Mouse (Mus musculus): ENCODE measurements around the gene Gm45837. TPM values are rescaled to one million over a fixed set of nuclear protein-coding genes. Genes with fewer than 3 reads are reported as not detected.
A peak's percentile ranks its signal among the peaks of the same experiment; 100 is the strongest.

Gm45837 gene
- total RNA-seq, 2 experiments from 2014 or later = not detected

DNA sequence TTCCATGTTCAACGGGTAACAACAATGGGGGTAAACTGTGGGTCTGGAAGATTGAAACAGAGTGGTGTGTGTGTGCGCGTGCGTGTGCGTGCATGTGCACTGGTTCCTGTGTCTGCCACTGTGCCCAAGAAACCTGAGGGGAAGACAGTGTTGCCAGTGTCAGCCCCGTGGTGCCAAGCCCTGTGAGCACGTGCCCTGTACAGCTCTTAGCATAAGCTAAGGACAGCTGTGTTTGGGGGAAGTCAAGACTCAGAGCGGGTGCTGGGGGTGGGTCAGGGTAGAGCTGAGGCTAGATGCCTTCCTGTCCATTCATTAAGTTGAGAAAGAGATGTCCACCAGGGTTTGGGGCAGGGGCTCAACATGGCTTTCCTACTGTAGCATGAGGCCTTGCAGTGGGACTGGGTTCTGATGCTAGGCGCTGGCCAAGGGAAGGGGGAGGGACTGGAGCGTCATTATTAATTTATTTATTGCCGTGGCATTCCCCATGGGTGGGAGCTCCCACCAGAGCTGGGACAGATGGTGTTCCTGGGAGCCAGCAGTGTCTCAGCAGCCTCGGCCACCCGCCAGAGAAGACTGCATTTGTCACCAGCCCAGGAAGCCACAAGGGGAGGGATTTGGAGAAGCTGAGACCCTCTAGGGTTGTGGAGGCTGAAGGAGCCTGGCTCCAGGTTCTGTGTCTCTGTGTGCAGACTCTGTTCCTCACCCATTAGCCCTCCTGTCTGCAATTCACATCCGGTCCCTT, 51.8 kb downstream of the Gm45837 start:
- peak in 1 of 2 experiments; percentile 60 for DNase-seq (ENCODE audit: low spot score in 2 of 2)

DNA sequence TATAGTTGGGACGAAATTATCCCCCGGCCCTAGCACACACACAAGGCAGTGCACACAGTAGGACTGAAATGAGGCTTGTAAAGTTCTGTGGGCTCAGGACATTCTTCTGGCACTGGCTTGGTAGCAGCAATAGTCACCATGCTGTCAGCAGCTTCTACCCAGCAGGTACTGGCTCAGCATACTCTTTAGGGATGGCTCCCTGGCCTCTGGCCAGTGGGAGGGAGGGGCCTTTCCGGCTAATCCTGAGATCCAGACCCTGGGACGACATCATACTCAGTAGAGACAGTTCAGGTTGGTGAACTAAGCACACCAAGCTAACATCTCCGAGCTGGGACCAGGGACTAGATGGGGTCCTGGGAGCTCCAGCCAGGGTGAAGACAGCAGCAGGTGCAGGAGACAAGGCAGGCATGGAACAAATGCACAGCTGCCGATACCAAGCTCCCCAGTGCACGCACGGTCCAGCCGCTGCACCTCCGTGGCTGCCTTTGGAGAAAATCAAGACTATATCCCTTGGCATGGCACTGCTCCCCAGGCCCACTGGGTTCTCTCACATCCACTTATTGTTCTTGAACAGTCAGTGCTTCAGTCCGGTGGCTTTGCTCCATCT, 53.1 kb downstream of the Gm45837 start:
- no peak for DNase-seq (ENCODE audit: low spot score in 2 of 2)

DNA sequence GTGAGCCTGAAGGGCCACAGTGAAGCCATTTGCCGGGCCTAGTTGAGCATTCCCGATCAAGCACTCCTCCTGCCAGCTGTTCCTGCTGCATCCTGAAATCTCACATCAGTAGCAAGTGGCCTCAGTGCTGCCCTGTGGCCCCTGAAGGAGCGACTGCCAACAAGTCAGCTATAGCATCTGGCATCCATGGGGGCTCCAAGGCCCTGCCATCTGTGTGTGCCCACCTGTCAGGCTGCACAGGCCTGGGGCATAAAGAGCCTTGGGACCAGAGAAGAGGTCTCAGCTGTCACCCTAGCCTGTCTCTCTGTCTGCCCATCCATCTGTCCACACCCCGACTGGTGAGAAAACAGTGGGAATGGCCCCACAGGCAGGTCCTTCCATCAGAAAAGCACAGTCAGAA, 54.2 kb downstream of the Gm45837 start:
- no peak for DNase-seq (ENCODE audit: low spot score in 2 of 2)

GRCm38 (mm10) chr7:101465392-101465791, 54.7 kb downstream of the Gm45837 start:
- peak in 1 of 2 experiments; percentile 57 for DNase-seq (ENCODE audit: low spot score in 2 of 2)

- no peak for DNase-seq (ENCODE audit: low spot score in 2 of 2)
Observed at GRCm38 (mm10) chr7:101465850-101466580, 55.3 kb downstream of the Gm45837 start.

GRCm38 (mm10) chr7:101466581-101467081, 55.9 kb downstream of the Gm45837 start:
- no peak for DNase-seq (ENCODE audit: low spot score in 2 of 2)

- DNase-seq (ENCODE audit: low spot score in 2 of 2) = no peak
Observed at GRCm38 (mm10) chr7:101471423-101471822, 60.7 kb downstream of the Gm45837 start.

DNA sequence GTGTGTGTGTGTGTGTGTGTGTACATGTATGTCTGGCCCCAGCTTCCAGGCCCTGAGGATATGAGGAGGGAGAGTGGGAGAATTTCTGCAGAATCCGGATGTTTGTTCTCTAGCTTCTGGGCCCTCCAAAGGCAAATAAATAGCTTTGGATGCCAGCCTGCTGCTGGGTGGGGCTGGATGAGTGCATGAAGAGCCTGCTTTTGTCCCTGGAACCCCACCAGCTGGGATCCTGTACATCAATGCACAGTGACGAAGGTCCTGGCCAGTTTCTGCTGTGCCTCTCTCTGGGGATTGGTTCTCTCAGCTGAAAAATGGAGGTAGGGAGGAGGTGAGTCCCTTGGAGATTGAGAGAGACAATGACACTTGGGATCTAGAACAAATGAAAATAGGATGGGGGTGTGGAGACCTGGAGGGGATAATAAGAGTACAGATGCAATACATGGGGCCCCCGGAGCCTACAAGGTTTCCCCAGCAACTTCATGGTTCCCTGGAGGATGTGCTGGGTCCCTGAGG, 61.3 kb downstream of the Gm45837 start:
- no peak for DNase-seq (ENCODE audit: low spot score in 2 of 2)

- no peak for DNase-seq (ENCODE audit: low spot score in 2 of 2)
Observed at GRCm38 (mm10) chr7:101472598-101473558, 62.2 kb downstream of the Gm45837 start.

DNA sequence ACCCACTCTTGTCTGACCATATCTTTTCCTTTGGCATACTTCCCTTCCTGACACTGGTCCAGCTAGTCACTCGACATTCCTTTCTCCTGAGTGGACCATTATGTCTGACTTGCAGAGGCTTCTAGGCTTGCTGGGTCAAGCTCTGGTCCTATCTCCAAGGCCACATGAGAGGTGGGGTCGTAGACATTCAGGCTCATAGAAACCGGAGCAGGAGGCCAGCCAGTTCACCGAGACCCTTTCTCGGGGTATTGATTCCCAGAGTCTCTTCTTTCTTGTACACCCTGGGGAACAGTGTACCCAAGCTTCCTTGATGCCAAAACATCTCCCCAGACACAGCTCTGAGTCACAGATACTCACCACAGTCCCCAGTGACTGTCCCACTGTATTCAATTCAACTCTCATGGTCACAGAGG, 63.7 kb downstream of the Gm45837 start:
- DNase-seq (ENCODE audit: low spot score in 2 of 2) = no peak

DNA sequence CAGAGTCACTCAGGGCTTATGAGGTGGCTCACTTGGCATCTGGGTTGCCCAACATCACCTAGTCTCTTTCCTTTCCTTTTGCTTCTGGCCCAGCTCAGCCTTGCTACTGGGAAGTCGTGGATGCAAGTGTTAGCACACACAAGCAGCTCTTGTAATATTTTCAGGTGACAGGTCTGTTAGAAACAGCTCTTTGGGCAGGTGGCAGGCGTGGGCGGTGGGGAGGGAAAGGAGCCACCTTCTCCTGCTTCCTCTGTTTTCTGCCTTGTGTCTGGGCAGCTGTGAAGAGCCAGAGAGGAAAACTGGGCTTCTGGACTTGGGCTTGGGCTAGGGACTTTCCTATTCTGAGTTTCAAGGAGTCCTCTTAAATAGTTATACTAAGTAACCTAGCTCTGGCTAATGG, 65.3 kb downstream of the Gm45837 start:
- no peak for DNase-seq (ENCODE audit: low spot score in 2 of 2)

DNA sequence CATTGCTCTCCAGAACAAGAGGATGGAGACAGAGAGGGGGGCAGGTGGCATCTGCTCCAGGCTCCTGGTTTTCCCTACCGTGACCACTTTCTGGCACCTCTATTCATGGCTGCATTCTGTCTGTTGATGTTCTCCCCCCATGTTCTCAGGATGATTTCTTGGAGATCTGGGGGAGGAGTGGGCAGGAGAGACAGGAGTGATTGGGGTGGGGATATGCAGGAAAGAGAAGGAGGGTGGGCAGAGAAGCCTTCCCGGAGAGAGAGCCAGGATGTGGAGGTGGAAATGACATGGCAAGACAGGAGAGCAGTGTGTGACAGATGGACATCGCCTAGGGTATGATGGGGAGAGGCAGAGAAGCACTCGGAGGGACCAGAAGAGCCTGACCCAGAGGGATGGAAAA, 65.8 kb downstream of the Gm45837 start:
- no peak for DNase-seq (ENCODE audit: low spot score in 2 of 2)

- no peak for DNase-seq (ENCODE audit: low spot score in 2 of 2)
Observed at GRCm38 (mm10) chr7:101477200-101477599, 66.5 kb downstream of the Gm45837 start.

GRCm38 (mm10) chr7:101478099-101478498, 67.4 kb downstream of the Gm45837 start:
- DNase-seq (ENCODE audit: low spot score in 2 of 2) = no peak

GRCm38 (mm10) chr7:101479841-101480240, 69.2 kb downstream of the Gm45837 start:
- no peak for DNase-seq (ENCODE audit: low spot score in 2 of 2)

GRCm38 (mm10) chr7:101480671-101481070, 70.0 kb downstream of the Gm45837 start:
- no peak for DNase-seq (ENCODE audit: low spot score in 2 of 2)

- no peak for DNase-seq (ENCODE audit: low spot score in 2 of 2)
Observed at GRCm38 (mm10) chr7:101481872-101482498, 71.3 kb downstream of the Gm45837 start.

GRCm38 (mm10) chr7:101482499-101483081, 71.9 kb downstream of the Gm45837 start:
- no peak for DNase-seq (ENCODE audit: low spot score in 2 of 2)

DNA sequence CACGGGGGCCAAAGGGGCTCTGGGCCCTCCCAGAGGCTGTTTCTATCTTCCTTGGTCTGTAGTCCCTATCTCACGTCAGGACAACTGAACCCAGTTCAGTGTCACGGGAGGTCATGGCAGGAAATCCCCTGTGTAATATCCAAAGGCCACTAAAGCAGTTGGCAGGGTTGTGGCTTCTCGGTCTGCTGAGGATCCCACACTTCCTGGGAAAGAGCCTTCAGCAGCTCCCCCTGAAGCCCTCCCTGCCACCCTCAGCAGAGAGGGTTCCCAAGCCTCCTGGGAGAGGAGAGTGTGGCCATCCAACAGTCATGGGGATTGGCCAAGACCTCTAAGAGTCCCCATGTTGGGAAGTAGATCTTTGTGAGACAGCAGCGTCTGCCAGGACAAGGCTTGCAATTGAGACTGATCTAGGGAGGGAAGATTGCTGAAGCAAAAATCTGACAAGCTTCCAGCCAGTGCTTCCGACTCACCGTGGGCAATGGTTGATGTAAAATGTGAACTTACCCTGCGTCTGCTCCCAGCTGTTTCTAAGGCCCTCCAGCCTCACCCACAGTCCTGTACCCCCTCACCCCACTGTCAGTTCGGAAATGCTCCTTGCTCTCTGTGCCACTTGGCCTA, 72.9 kb downstream of the Gm45837 start:
- DNase-seq (ENCODE audit: low spot score in 2 of 2) = no peak

All from gastrocnemius, postnatal 4 days (tissue).